Mouse (Mus musculus) ES-Bruce4 (cell line): ENCODE measurements around the gene Bicdl1.

Source experiments
- CTCF ChIP-seq: IDR thresholded peaks from one replicate; pipeline ENCODE4 v1.8.1; 2011; ENCODE audit warnings: low read depth, low read length
- EP300 ChIP-seq: IDR thresholded peaks from 2 replicates; pipeline ENCODE4 v1.6.1; 2011; ENCODE audit warnings: low read depth, low read length; ENCODE audit not compliant: insufficient read depth

GRCm38 (mm10) chr5:115757516-115757915 lies 26.1 kb upstream of the Bicdl1 start:
- no peak for TF ChIP-seq EP300
- TF ChIP-seq CTCF = peak; percentile 22
